Mouse (Mus musculus): ENCODE data around the gene Tbkbp1.
A peak's percentile ranks its signal among the peaks of the same experiment; 100 is the strongest.

DNA sequence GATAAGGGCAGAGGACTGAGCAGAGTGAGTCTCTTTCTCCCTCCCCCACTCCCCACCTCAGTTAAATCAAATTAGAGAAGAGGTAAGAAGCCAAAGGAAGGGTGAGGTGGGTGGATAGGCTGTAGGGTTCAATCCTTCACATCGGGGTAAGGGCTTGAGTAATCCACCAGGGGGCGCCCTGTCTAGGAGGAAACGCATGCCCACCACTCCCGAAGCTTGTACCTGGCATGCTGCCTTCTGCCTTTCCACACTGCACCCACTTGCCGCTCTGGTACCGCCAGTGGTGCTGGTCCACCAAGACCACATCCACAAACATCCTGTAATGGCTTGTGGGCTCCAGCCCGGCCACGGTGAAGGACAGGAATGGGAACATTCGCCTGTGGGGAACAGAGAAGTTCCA lies 49.6 kb downstream of the Tbkbp1 start:
- peak; percentile 74 for TF ChIP-seq CTCF (IDR thresholded peaks at IDR 0.05; ENCODE audit: low read depth, low read length)
- TF ChIP-seq POLR2A (IDR thresholded peaks at IDR 0.05; ENCODE audit: borderline replicate concordance, low read depth, low read length): no peak
